Mouse (Mus musculus) A20 (cell line): ENCODE results near the gene Hipk2.

Experiments
- DNase-seq: peaks from one replicate; pipeline ENCODE4 v3.0.0-alpha.2; 2011; ENCODE audit warnings: low read depth, low spot score

Hipk2 gene

GRCm38 (mm10) chr6:38867291-38867690 lies 8.7 kb downstream of the Hipk2 start:
- DNase-seq = no peak

- DNase-seq = no peak
Measured at GRCm38 (mm10) chr6:38866761-38867160, 9.2 kb downstream of the Hipk2 start.

GRCm38 (mm10) chr6:38866357-38866756 lies 9.6 kb downstream of the Hipk2 start:
- DNase-seq = no peak

GRCm38 (mm10) chr6:38865805-38866204 lies 10.2 kb downstream of the Hipk2 start:
- DNase-seq = no peak

- DNase-seq = no peak
Measured at GRCm38 (mm10) chr6:38863595-38863994, 12.4 kb downstream of the Hipk2 start.

GRCm38 (mm10) chr6:38860301-38860700 lies 15.7 kb downstream of the Hipk2 start:
- DNase-seq = no peak

- no peak for DNase-seq
Measured at GRCm38 (mm10) chr6:38859819-38860218, 16.1 kb downstream of the Hipk2 start.

- no peak for DNase-seq
Measured at GRCm38 (mm10) chr6:38853561-38853992, 22.4 kb downstream of the Hipk2 start.

- no peak for DNase-seq
Measured at GRCm38 (mm10) chr6:38851740-38852139, 24.2 kb downstream of the Hipk2 start.

- no peak for DNase-seq
Measured at GRCm38 (mm10) chr6:38850715-38851259, 25.2 kb downstream of the Hipk2 start.

- no peak for DNase-seq
Measured at GRCm38 (mm10) chr6:38847958-38848910, 27.7 kb downstream of the Hipk2 start.

GRCm38 (mm10) chr6:38847447-38847846 lies 28.5 kb downstream of the Hipk2 start:
- no peak for DNase-seq

- DNase-seq = no peak
Measured at GRCm38 (mm10) chr6:38846330-38847195, 29.4 kb downstream of the Hipk2 start.

- no peak for DNase-seq
Measured at GRCm38 (mm10) chr6:38845876-38846275, 30.1 kb downstream of the Hipk2 start.

GRCm38 (mm10) chr6:38845117-38845516 lies 30.8 kb downstream of the Hipk2 start:
- DNase-seq = no peak

GRCm38 (mm10) chr6:38841551-38841950 lies 34.4 kb downstream of the Hipk2 start:
- no peak for DNase-seq

- no peak for DNase-seq
Measured at GRCm38 (mm10) chr6:38840780-38841179, 35.2 kb downstream of the Hipk2 start.

- no peak for DNase-seq
Measured at GRCm38 (mm10) chr6:38840380-38840779, 35.6 kb downstream of the Hipk2 start.

- no peak for DNase-seq
Measured at GRCm38 (mm10) chr6:38839891-38840290, 36.1 kb downstream of the Hipk2 start.

- DNase-seq = no peak
Measured at GRCm38 (mm10) chr6:38838061-38838460, 37.9 kb downstream of the Hipk2 start.

GRCm38 (mm10) chr6:38835217-38835616 lies 40.7 kb downstream of the Hipk2 start:
- DNase-seq = no peak

GRCm38 (mm10) chr6:38834727-38835126 lies 41.2 kb downstream of the Hipk2 start:
- no peak for DNase-seq
